Mouse (Mus musculus) erythroblast, embryonic 14.5 days (primary cell): ENCODE measurements at regions not wholly inside any gene's neighbourhood (a gene's known extent, or its start where the extent isn't known, plus 50 kb on each side); places are given as distances from the start of the nearest gene placed in this dataset.

Experiments
- GATA1 ChIP-seq: IDR thresholded peaks from 2 replicates; pipeline ENCODE4 v1.6.1; 2012; ENCODE audit warnings: low read length, inconsistent platforms, mixed read lengths
- TAL1 ChIP-seq: IDR thresholded peaks from 3 replicates; pipeline ENCODE4 v1.6.1; 2012; ENCODE audit warnings: low read length, inconsistent platforms, mixed read lengths

DNA sequence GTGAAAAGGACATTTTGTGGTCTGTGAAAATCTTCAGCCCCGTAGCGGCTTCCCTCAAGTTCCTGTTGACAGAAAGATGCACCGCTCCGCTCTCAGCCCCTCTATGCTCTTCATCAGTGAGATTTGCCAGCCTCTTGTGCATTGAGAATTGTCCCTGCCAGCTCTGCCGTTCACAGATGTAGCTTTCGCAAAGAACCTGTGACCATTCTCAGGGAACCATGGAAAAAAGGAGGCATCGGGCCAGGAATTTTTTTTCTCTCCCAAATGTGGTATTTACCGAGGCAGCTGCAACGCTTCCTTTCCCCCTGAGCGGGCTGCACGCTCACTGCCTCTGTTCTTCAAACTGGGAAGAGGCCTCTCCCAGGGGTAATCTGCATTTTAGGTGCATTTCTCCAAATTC, 184.4 kb downstream of the Pdgfra start:
- TF ChIP-seq TAL1 (no peak), GATA1 (no peak)
